ENCODE assay signal across 9 mouse cellular contexts in genomic region chr13:45576185-45576584, GRCm38 (mm10).
DNase-seq lines count a peak whose midpoint lies in the region; ATAC-seq lines count a peak whose summit lies in the region.
"Had no signal": no experiment of that assay in that cellular context is flagged by ENCODE, and none has a peak within 500 bp of the region (broad histone marks: within the 10 kb centered on the region; RNA-seq: fewer than 3 reads in every experiment).

No protein-coding gene starts in this region.

- ATAC-seq in neural tube, embryonic 11.5 days (ENCODE audit: insufficient read depth, low FRiP score, low TSS enrichment), result no peak
- no peak for ATAC-seq in midbrain, embryonic 13.5 days
- ATAC-seq in megakaryocyte, adult 5-6 weeks (ENCODE audit: poor library complexity, severe bottlenecking), result no peak

- WGBS in neural tube, embryonic 11.5 days, result 82% methylated on average over 4 of the region's 4 CpGs
- 85% methylated on average over 4 of the region's 4 CpGs for WGBS in midbrain, embryonic 13.5 days

- H3K9ac ChIP-seq in neural tube, embryonic 11.5 days (ENCODE audit: low read length), result no peak overlapping the region
- H3K9ac ChIP-seq in midbrain, embryonic 13.5 days (replicated peaks), result no peak overlapping the region

- peak; percentile 21 for DNase-seq in neural tube, embryonic 11.5 days (ENCODE audit: low spot score)
- no peak for DNase-seq in neural tube, embryonic 10.5 days (ENCODE audit: extremely low spot score, low spot score)
- DNase-seq in heart, adult 18-20 months, result peak; percentile 93 to 94
- DNase-seq in kidney, adult 11 months, result peak; percentile 80
- DNase-seq in lung, postnatal 4 days, result peak; percentile 64 to 79
- no peak for DNase-seq in frontal cortex, postnatal 36 days (ENCODE audit: low spot score in 2 of 2)

- H3K4me1 ChIP-seq in neural tube, embryonic 11.5 days (ENCODE audit: control insufficient read depth, insufficient read depth, low read length), result 0 out of 2 replicates have a peak, but pooled peaks cover 2% of the 10 kb centered on the region
- H3K4me1 ChIP-seq in midbrain, embryonic 13.5 days (replicated peaks), result peaks cover 18% of the 10 kb centered on the region

- H3K4me3 ChIP-seq in neural tube, embryonic 11.5 days (ENCODE audit: low read depth, low read length), result no peak overlapping the region
- H3K4me3 ChIP-seq in midbrain, embryonic 13.5 days (replicated peaks), result no peak overlapping the region
- H3K4me3 ChIP-seq: erythroblast, embryonic 14.5 days had no signal

- no peaks in the 10 kb centered on the region for H3K36me3 ChIP-seq in neural tube, embryonic 11.5 days (ENCODE audit: control insufficient read depth, insufficient read depth, low read length)
- H3K36me3 ChIP-seq in midbrain, embryonic 13.5 days, result no peaks in the 10 kb centered on the region

- no peak overlapping the region for H3K4me2 ChIP-seq in neural tube, embryonic 11.5 days (ENCODE audit: low read depth)
- no peak overlapping the region for H3K4me2 ChIP-seq in midbrain, embryonic 13.5 days (replicated peaks)

- no peaks in the 10 kb centered on the region for H3K9me3 ChIP-seq in neural tube, embryonic 11.5 days (ENCODE audit: control insufficient read depth, low read length)
- no peaks in the 10 kb centered on the region for H3K9me3 ChIP-seq in midbrain, embryonic 13.5 days

- no peak overlapping the region for H3K27ac ChIP-seq in neural tube, embryonic 11.5 days (ENCODE audit: low read depth, low read length)
- H3K27ac ChIP-seq in midbrain, embryonic 13.5 days, result no peak overlapping the region; the same call in 1 of the 2 replicates

- H3K27me3 ChIP-seq in neural tube, embryonic 11.5 days (ENCODE audit: control insufficient read depth, insufficient read depth, low read length), result no peaks in the 10 kb centered on the region
- H3K27me3 ChIP-seq in midbrain, embryonic 13.5 days, result no peaks in the 10 kb centered on the region

Comparison
In these comparisons a context has a peak if more than half of its experiments do, and no peak if none do; other contexts are left out.
1. DNase-seq: peak in neural tube, embryonic 11.5 days (single experiment), heart, adult 18-20 months (2 of 2), kidney, adult 11 months (single experiment) and lung, postnatal 4 days (2 of 2); none in neural tube, embryonic 10.5 days (single experiment) and frontal cortex, postnatal 36 days (0 of 2).